Mouse (Mus musculus) ES-Bruce4 (cell line): ENCODE measurements at regions not wholly inside any gene's neighbourhood (a gene's known extent, or its start where the extent isn't known, plus 50 kb on each side); places are given as distances from the start of the nearest gene placed in this dataset.

Experiments used
- CTCF ChIP-seq: IDR thresholded peaks from one replicate; pipeline ENCODE4 v1.8.1; 2011; ENCODE audit warnings: low read depth, low read length
- EP300 ChIP-seq: IDR thresholded peaks from 2 replicates; pipeline ENCODE4 v1.6.1; 2011; ENCODE audit warnings: low read depth, low read length; ENCODE audit not compliant: insufficient read depth
- POLR2A ChIP-seq: IDR thresholded peaks from one replicate; pipeline ENCODE4 v1.8.1; 2011; ENCODE audit warnings: low read length; ENCODE audit not compliant: insufficient read depth

DNA sequence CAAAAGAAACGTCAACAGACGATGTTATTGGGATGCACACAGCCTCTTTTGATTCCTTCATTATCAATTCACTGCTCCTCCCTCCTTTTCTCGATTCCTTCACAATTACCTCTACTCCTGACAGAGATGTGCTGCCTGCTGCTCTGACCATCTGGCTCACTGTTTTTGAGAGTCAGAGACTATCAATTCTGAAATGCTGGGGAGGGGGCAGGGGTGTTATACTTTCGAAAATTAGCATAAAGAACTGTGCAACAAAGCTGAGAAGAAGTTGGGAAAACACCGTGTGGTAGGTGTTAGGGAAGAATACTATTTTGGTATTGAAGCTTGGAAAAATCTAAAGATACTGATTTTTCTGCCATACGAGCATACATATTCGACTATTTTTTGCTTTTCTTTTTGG, 96.4 kb downstream of the Nedd1 start:
- TF ChIP-seq CTCF: no peak
- no peak for TF ChIP-seq POLR2A
- no peak for TF ChIP-seq EP300
